Mouse (Mus musculus) lung, adult 2 months (tissue): Measurements from ENCODE around the gene Nap1l4.

Source experiments
- CTCF ChIP-seq: fragments of 200-500 bp; IDR thresholded peaks from 2 replicates; pipeline ENCODE4 v1.5.1; 2011; ENCODE audit warnings: mild to moderate bottlenecking, low read length, control low read depth; ENCODE audit not compliant: insufficient read depth
- POLR2A ChIP-seq: fragments of 200-500 bp; IDR thresholded peaks from 2 replicates; pipeline ENCODE4 v1.6.1; 2011; ENCODE audit warnings: low read depth, mild to moderate bottlenecking, control low read depth, low read length, borderline replicate concordance; ENCODE audit errors: extremely low read depth

- no peak for TF ChIP-seq POLR2A
- TF ChIP-seq CTCF, result no peak
These were observed 71.1 kb downstream of the Nap1l4 start for GRCm38 (mm10) chr7:143477800-143478199.
